Mouse (Mus musculus): Measurements from ENCODE around the gene Rps6kb1. TPM values are rescaled to one million over a fixed set of nuclear protein-coding genes. Genes with fewer than 3 reads are reported as not detected.
A peak's percentile ranks its signal among the peaks of the same experiment; 100 is the strongest.
"Not testable (repeated sequence)": the region's sequence is repeated elsewhere in the genome, so short reads cannot be mapped to it uniquely, and the experiment has no call there.

The Rps6kb1 gene
- total and polyA plus RNA-seq, 3 experiments: 4.0 to 39.8 (median 38.1) TPM

- no peak for DNase-seq
These were observed 1.8 kb downstream of the Rps6kb1 start for GRCm38 (mm10) chr11:86542851-86543250.

GRCm38 (mm10) chr11:86540476-86540845 is 4.1 kb downstream of the Rps6kb1 start:
- DNase-seq: no peak

GRCm38 (mm10) chr11:86539716-86540475 is 4.7 kb downstream of the Rps6kb1 start:
- DNase-seq: no peak

- no peak for DNase-seq
These were observed 5.8 kb downstream of the Rps6kb1 start for GRCm38 (mm10) chr11:86538786-86539185.

- DNase-seq: peak; percentile 55
These were observed 10.2 kb downstream of the Rps6kb1 start for GRCm38 (mm10) chr11:86534201-86534910.

GRCm38 (mm10) chr11:86533302-86533701 is 11.3 kb downstream of the Rps6kb1 start:
- DNase-seq: not testable (repeated sequence)

- no peak for DNase-seq
These were observed 11.8 kb downstream of the Rps6kb1 start for GRCm38 (mm10) chr11:86532834-86533233.

GRCm38 (mm10) chr11:86527528-86527927 is 17.1 kb downstream of the Rps6kb1 start:
- DNase-seq: peak; percentile 47

- no peak for DNase-seq
These were observed 24.9 kb downstream of the Rps6kb1 start for GRCm38 (mm10) chr11:86519751-86520150.

- no peak for DNase-seq
These were observed 27.4 kb downstream of the Rps6kb1 start for GRCm38 (mm10) chr11:86517229-86517628.

GRCm38 (mm10) chr11:86516620-86517019 is 28.0 kb downstream of the Rps6kb1 start:
- DNase-seq: no peak

GRCm38 (mm10) chr11:86507991-86508390 is 36.6 kb downstream of the Rps6kb1 start:
- DNase-seq: no peak

- DNase-seq: no peak
These were observed 37.3 kb downstream of the Rps6kb1 start for GRCm38 (mm10) chr11:86507334-86507733.

- no peak for DNase-seq
These were observed 41.5 kb downstream of the Rps6kb1 start for GRCm38 (mm10) chr11:86503121-86503520.

GRCm38 (mm10) chr11:86500795-86501194 is 43.8 kb downstream of the Rps6kb1 start:
- DNase-seq: no peak

- DNase-seq: no peak
These were observed 46.7 kb downstream of the Rps6kb1 start for GRCm38 (mm10) chr11:86497908-86498307.

- no peak for DNase-seq
These were observed 47.2 kb downstream of the Rps6kb1 start for GRCm38 (mm10) chr11:86497356-86497755.

- DNase-seq: no peak
These were observed 53.8 kb downstream of the Rps6kb1 start for GRCm38 (mm10) chr11:86490782-86491181.

- DNase-seq: peak; percentile 63
These were observed 59.6 kb downstream of the Rps6kb1 start for GRCm38 (mm10) chr11:86484910-86485510.

GRCm38 (mm10) chr11:86484101-86484868 is 60.3 kb downstream of the Rps6kb1 start, which contains the start of gene Rnft1:
Gene Rnft1, plus strand, starts transcription at chr11:86484657.
- DNase-seq: peak; percentile 100

GRCm38 (mm10) chr11:86473576-86473975 is 71.0 kb downstream of the Rps6kb1 start:
- DNase-seq: no peak

GRCm38 (mm10) chr11:86472771-86473171 is 71.8 kb downstream of the Rps6kb1 start:
- DNase-seq: peak; percentile 49

Data from adrenal gland, adult 2 months (tissue).